Mouse (Mus musculus) neural tube, embryonic 11.5 days (tissue): ENCODE measurements at regions not wholly inside any gene's neighbourhood (a gene's known extent, or its start where the extent isn't known, plus 50 kb on each side); places are given as distances from the start of the nearest gene placed in this dataset.

Experiments used
- ATAC-seq: fragments of 200-750 bp; cut with Nextera tagmentation; 2 replicates; pipeline ENCODE4 v1.8.0; 2017; ENCODE audit warnings: moderate number of reproducible peaks, mild to moderate bottlenecking, moderate TSS enrichment, moderate library complexity; ENCODE audit not compliant: insufficient read depth, low FRiP score, low TSS enrichment
- DNase-seq: peaks from one replicate; pipeline ENCODE4 v3.0.0-alpha.2; 2015; ENCODE audit warnings: low spot score
- H3K27ac ChIP-seq: fragments of 300-500 bp; sonication (generic); 2 replicates; pipeline ENCODE4 v1.5.1; 2014; ENCODE audit warnings: low read depth, mild to moderate bottlenecking, low read length
- H3K27me3 ChIP-seq: fragments of 300-500 bp; sonication (generic); 2 replicates; pipeline ENCODE4 v1.6.1; 2014; ENCODE audit warnings: mild to moderate bottlenecking, low read length, mixed read lengths; ENCODE audit not compliant: control insufficient read depth, insufficient read depth
- H3K36me3 ChIP-seq: fragments of 300-500 bp; sonication (generic); 2 replicates; pipeline ENCODE4 v1.6.1; 2014; ENCODE audit warnings: mild to moderate bottlenecking, low read length, moderate library complexity, mixed read lengths; ENCODE audit not compliant: control insufficient read depth, insufficient read depth
- H3K4me1 ChIP-seq: fragments of 300-500 bp; sonication (generic); 2 replicates; pipeline ENCODE4 v1.6.1; 2014; ENCODE audit warnings: low read length, mixed read lengths; ENCODE audit not compliant: control insufficient read depth, insufficient read depth
- H3K4me2 ChIP-seq: fragments of 300-500 bp; sonication (generic); 2 replicates; pipeline ENCODE4 v1.6.1; 2014; ENCODE audit warnings: low read depth, mild to moderate bottlenecking, moderate library complexity
- H3K4me3 ChIP-seq: fragments of 300-500 bp; sonication (generic); 2 replicates; pipeline ENCODE4 v1.5.1; 2014; ENCODE audit warnings: low read depth, low read length
- H3K9ac ChIP-seq: fragments of 300-500 bp; sonication (generic); 2 replicates; pipeline ENCODE4 v1.6.1; 2014; ENCODE audit warnings: mild to moderate bottlenecking, low read length
- H3K9me3 ChIP-seq: fragments of 300-500 bp; sonication (generic); 2 replicates; pipeline ENCODE4 v1.6.1; 2016; ENCODE audit warnings: low read length; ENCODE audit not compliant: control insufficient read depth
- WGBS: fragments of 180-500 bp; shearing (Covaris S2); extraction: QIAGEN DNeasy Blood & Tissue Kit; methylation state at CpG from one replicate; pipeline ENCODE4 v1.1.7; 2014; 5-methylcytosine and 5-hydroxymethylcytosine counted together

DNA sequence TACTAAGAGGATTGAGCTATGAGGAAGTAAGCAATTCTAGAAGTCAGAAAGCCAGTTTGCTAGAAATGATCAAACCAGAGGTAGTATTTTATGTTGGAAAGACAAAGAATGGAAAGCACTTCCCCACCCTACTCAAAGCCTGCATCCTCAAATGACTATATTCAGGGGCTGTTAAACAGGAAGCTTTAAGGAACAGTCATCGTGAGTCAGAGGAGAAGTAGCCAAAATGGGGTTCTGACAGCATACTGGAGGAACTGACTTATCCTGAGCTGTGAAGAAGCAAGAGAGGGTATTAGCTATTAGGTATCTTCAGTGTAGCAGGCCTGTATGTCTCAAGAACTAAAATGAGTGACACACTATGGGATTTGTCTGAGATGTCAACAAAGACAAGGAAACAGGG, 106.3 kb upstream of the Fmo9 start:
- no peak for DNase-seq
- 79% methylated on average over 1 of the region's 1 CpGs for WGBS

DNA sequence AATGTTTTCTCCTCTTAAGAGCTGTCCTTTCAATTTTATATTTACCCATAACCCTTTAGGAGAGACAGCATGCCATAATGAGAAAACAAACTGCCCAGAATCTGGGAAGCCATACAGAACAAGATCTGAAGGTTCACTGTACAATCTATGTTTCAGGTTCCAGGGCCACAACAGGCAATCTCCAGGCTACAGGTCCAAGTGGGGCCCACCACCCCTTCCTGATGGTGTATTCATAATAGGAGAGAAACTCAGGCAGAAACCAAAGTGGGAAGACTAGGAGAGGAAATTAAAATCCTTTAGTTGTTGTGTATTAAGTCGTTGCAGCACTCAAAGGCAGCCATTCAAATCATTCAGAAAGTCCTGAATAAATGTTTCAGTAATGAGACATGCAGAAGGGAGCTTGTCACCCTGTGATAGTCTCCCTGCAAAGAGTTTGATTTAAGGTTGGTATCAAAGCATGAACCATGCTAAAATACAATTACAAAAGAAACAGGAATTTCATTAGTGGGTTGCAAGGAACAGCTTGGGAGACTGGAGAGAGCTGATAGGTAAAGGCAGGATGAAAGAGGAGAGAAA, 107.3 kb upstream of the Fmo9 start:
- 27% methylated on average over 1 of the region's 1 CpGs for WGBS
- no peaks in the 10 kb centered on the region for H3K36me3 ChIP-seq
- H3K4me3 ChIP-seq = no peak overlapping the region
- H3K4me1 ChIP-seq = no peaks in the 10 kb centered on the region
- H3K9me3 ChIP-seq = no peaks in the 10 kb centered on the region
- no peak overlapping the region for H3K27ac ChIP-seq
- no peak overlapping the region for H3K9ac ChIP-seq
- H3K4me2 ChIP-seq = no peak overlapping the region
- DNase-seq (no peak), ATAC-seq (peak; percentile 50; the same call in 1 of the 2 replicates)
- no peaks in the 10 kb centered on the region for H3K27me3 ChIP-seq

More for the DNA sequence above, 106.3 kb upstream of the Fmo9 start:
- Histone ChIP-seq H3K4me2 (no peak overlapping the region), H3K27ac (no peak overlapping the region), H3K9me3 (no peaks in the 10 kb centered on the region), H3K27me3 (no peaks in the 10 kb centered on the region), H3K9ac (no peak overlapping the region), H3K36me3 (no peaks in the 10 kb centered on the region), H3K4me1 (no peaks in the 10 kb centered on the region), H3K4me3 (no peak overlapping the region)
- ATAC-seq = no peak

DNA sequence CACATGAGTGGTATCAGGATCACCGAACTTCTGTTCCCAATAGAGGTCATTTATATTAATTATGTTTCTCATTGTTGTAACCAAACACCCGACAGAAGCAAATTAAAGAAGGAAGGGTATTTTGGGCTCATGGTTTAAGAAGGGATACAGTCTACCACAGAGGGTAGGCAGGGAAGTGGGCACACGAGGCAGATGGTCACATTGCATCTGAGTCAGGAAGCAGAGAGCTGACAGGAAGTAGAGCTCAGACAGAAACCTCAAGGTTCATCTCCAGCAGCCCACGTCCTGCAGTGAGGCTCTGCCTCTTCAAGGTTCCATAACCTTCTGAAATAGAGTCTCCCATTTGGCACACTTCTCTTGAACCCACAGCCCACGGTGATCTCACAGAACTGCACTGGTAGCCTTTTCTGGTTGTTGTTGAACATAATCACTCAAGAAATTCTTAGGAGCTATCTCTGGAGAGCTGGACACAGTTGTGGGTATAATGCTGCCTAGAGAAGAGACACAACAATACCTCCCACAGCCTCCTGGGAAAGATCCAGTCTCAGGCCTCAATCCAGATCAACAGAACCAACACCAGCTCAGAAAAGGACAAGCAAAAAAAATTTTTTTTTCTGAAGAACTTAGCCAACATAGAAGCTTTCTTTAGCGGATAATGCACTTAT, 111.5 kb upstream of the Fmo9 start:
- Histone ChIP-seq H3K27me3 (no peaks in the 10 kb centered on the region), H3K9ac (no peak overlapping the region), H3K4me3 (no peak overlapping the region), H3K4me1 (no peaks in the 10 kb centered on the region), H3K9me3 (no peaks in the 10 kb centered on the region), H3K4me2 (no peak overlapping the region), H3K27ac (no peak overlapping the region), H3K36me3 (no peaks in the 10 kb centered on the region)
- ATAC-seq = no peak
- no peak for DNase-seq
- 82% methylated on average over 6 of the region's 6 CpGs for WGBS

DNA sequence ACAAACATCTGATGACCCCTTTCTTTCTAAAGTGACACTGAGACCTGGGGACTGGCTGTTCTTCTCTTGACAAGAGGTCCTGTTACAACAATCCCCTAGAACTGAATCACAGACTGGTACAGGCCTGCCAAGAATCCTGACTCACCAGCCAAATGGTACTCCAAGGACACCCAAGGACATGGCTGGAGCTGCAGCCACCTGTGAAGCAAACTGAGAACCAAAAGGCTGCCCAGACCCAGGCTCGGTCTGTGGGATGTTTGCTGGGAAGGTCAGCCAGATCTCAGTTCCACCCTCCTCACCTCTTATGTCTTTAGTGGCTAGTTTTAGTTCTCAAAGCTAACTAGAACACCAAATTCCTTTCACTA, 112.1 kb upstream of the Fmo9 start:
- DNase-seq = no peak
- Histone ChIP-seq H3K9me3 (no peaks in the 10 kb centered on the region), H3K27me3 (no peaks in the 10 kb centered on the region), H3K4me1 (no peaks in the 10 kb centered on the region), H3K4me2 (no peak overlapping the region), H3K4me3 (no peak overlapping the region), H3K9ac (no peak overlapping the region), H3K27ac (no peak overlapping the region), H3K36me3 (no peaks in the 10 kb centered on the region)
- ATAC-seq = no peak
- WGBS = 47% methylated on average over 1 of the region's 1 CpGs

DNA sequence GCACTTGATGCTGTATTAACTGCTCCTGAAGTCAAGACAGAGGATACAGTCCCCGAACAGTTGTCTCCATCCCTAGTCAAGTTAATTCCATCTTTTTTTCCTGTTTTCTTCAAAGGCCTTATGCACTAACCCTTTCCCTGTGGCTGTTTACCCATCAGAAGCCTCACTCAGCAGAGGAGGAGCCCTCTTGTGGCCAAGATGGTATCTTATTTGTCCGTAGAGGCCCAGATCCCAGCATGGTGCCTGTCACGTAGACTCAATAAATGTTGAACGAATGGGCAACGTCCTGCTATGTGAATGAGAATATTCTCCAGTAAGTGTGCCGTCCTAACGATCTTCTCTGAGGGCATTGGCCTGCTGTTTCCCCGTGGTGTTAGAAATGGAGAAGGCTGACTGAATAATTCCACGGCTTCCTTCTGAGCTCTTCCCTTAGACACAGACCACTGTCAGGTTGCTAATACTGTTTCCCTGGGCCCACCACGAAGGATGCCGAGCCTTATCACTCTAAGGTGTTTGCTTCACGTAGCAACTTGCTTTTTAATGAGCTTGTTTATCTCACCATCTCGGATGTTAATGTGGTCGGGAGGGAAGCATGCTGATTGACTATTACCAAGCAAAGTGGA, 113.1 kb upstream of the Fmo9 start:
- Histone ChIP-seq H3K9ac (no peak overlapping the region), H3K4me3 (no peak overlapping the region), H3K36me3 (no peaks in the 10 kb centered on the region), H3K4me2 (no peak overlapping the region), H3K4me1 (no peaks in the 10 kb centered on the region), H3K27ac (no peak overlapping the region), H3K9me3 (no peaks in the 10 kb centered on the region), H3K27me3 (no peaks in the 10 kb centered on the region)
- 48% methylated on average over 14 of the region's 14 CpGs for WGBS
- DNase-seq (no peak), ATAC-seq (no peak)

DNA sequence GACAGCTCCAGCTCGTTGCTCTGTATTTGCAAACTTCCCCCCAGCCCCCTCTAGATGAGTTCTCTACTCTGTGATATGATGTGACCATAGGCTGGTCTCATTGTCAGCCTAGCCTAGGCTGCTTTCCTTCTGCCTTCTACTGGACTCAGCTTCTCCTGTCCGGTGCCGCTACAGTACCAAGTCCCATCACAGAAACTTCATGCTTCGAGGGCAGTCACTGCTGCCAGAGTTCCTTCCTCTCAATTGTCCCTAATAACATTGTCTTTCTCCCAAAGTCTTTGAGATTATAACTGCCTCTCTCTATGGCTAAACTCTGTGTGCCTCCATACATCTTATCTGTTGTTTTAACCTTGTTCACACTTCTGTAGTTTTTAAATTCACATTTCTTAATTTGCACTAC, 114.0 kb upstream of the Fmo9 start:
- H3K9me3 ChIP-seq = no peaks in the 10 kb centered on the region
- H3K36me3 ChIP-seq = no peaks in the 10 kb centered on the region
- DNase-seq = no peak

DNA sequence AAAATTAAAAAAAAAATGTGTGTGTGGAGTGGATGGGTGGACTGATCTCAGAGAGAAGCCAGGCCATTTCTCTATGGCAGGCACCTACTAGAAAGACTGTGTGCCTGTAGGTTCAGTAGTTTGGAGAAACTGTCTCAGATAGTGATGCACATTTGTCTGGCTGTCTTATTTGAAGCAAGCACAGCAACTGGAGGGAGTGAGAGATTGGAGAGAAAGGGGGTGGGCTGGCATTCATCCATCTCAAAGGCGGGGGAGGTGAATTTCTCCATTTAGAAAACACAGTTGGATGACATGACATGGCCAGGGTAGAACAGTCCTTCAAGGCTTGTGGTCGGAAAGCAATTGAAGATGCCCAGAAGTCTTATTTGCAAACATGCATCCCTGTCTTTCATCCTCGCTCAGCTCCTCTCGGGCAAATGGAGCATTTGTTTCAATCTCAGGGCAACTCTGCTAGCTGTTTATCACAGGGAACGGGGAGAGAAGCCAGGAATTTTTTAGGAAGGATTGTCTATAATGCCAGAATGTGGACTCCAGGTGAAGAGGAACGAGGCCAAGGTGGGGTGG, 114.8 kb upstream of the Fmo9 start:
- no peak overlapping the region for H3K27ac ChIP-seq
- no peak overlapping the region for H3K9ac ChIP-seq
- no peaks in the 10 kb centered on the region for H3K36me3 ChIP-seq
- no peak overlapping the region for H3K4me2 ChIP-seq
- ATAC-seq = no peak
- H3K4me1 ChIP-seq = no peaks in the 10 kb centered on the region
- H3K9me3 ChIP-seq = no peaks in the 10 kb centered on the region
- no peak for DNase-seq
- no peak overlapping the region for H3K4me3 ChIP-seq
- H3K27me3 ChIP-seq = no peaks in the 10 kb centered on the region
- WGBS = 82% methylated on average over 6 of the region's 6 CpGs

More for the DNA sequence above, 114.0 kb upstream of the Fmo9 start:
- Histone ChIP-seq H3K27me3 (no peaks in the 10 kb centered on the region), H3K9ac (no peak overlapping the region), H3K4me3 (no peak overlapping the region), H3K4me1 (no peaks in the 10 kb centered on the region), H3K27ac (no peak overlapping the region), H3K4me2 (no peak overlapping the region)
- ATAC-seq = no peak
- 87% methylated on average over 4 of the region's 4 CpGs for WGBS

DNA sequence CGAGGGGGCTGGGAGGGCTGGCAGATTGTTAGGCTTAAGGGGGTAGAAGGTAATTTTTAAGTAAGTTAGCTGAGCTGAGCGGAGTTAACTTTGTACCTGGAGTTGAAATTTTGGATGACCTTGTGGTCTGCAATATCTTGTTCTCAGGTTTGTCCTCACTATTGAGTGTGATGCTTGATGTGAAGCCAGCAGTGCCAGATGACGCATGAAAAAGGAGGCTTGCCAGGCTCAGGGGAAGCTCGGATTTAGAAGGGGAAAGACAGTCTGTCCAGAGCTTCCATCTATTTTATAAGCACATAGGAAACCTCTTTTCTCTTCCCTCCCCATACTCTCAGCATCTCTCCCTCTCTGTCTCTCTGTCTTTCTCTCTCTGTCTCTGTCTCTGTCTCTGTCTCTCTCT, 115.3 kb upstream of the Fmo9 start:
- DNase-seq = no peak
- WGBS = 88% methylated on average over 4 of the region's 4 CpGs
- no peaks in the 10 kb centered on the region for H3K36me3 ChIP-seq

More for the DNA sequence above, 115.3 kb upstream of the Fmo9 start:
- H3K9ac ChIP-seq = no peak overlapping the region
- ATAC-seq = no peak
- no peak overlapping the region for H3K4me3 ChIP-seq
- no peaks in the 10 kb centered on the region for H3K9me3 ChIP-seq
- H3K27me3 ChIP-seq = no peaks in the 10 kb centered on the region
- H3K4me2 ChIP-seq = no peak overlapping the region
- no peak overlapping the region for H3K27ac ChIP-seq
- no peaks in the 10 kb centered on the region for H3K4me1 ChIP-seq
